Mouse (Mus musculus): ENCODE data around the gene Xdh.

- TF ChIP-seq CTCF (IDR thresholded peaks at IDR 0.05; ENCODE audit: low read depth, low read length) (no peak), POLR2A (IDR thresholded peaks at IDR 0.05; ENCODE audit: insufficient read depth, low read length) (no peak)
Measured at GRCm38 (mm10) chr17:73976066-73976465, 26.1 kb upstream of the Xdh start.
